ENCODE assay signal across 31 mouse cellular contexts in the genomic region with DNA sequence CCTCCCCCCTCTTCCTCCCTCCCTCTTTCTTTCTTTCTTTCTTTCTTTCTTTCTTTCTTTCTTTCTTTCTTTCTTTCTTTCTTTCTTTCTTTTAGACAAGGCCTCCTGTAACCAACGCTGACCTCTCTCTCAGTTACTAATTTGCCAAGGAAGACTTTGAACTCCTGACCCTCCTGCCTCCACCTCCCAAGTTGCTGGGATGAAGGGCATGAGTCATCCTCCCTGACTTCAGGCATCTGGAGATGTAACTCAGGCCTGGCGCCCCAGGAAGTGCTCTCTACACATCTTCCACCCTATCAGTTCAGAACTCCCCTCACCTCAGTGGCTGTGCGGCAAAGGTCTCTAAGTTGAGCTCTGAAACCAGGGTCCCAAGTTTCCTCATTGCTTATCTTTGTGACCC.
DNase-seq lines count a peak whose midpoint lies in the region; ATAC-seq and TF ChIP-seq lines count a peak whose summit lies in the region.
"Had no signal": no experiment of that assay in that cellular context is flagged by ENCODE, and none has a peak within 500 bp of the region (broad histone marks: within the 10 kb centered on the region; RNA-seq: fewer than 3 reads in every experiment).

No protein-coding gene starts in this region.

- ATAC-seq in hindbrain, embryonic 13.5 days (ENCODE audit: low FRiP score), result no peak
- ATAC-seq in kidney, embryonic 16.5 days (ENCODE audit: low FRiP score, low TSS enrichment), result no peak
- no peak for ATAC-seq in neural tube, embryonic 14.5 days (ENCODE audit: low read depth)
- ATAC-seq: forebrain, embryonic 16.5 days; intestine, postnatal 0 days; lung, postnatal 0 days; Patski had no signal

- H3K4me2 ChIP-seq in hindbrain, embryonic 13.5 days, result no peak overlapping the region
- H3K4me2 ChIP-seq in kidney, embryonic 16.5 days (replicated peaks; ENCODE audit: low read depth, low read length), result no peak overlapping the region
- H3K4me2 ChIP-seq in neural tube, embryonic 14.5 days (ENCODE audit: low read depth, low read length), result no peak overlapping the region
- H3K4me2 ChIP-seq: embryonic facial prominence, embryonic 13.5 days; limb, embryonic 15.5 days; liver, embryonic 13.5 days; midbrain, embryonic 12.5 days had no signal

- H3K4me1 ChIP-seq in hindbrain, embryonic 13.5 days (replicated peaks), result peaks cover 71% of the 10 kb centered on the region
- peaks cover 39% of the 10 kb centered on the region for H3K4me1 ChIP-seq in hindbrain, embryonic 10.5 days (replicated peaks)
- no peaks in the 10 kb centered on the region for H3K4me1 ChIP-seq in kidney, adult 2 months (ENCODE audit: control insufficient read depth, insufficient read depth, low read length)
- H3K4me1 ChIP-seq in kidney, embryonic 16.5 days (ENCODE audit: insufficient read depth, low read length), result peaks cover 7% of the 10 kb centered on the region
- H3K4me1 ChIP-seq in neural tube, embryonic 14.5 days (ENCODE audit: control insufficient read depth, insufficient read depth, low read length), result peaks cover 54% of the 10 kb centered on the region
- H3K4me1 ChIP-seq: limb, embryonic 15.5 days; liver, embryonic 13.5 days; megakaryocyte, embryonic 14.5 days had no signal

- H3K27ac ChIP-seq in hindbrain, embryonic 13.5 days, result peak overlapping the region; percentile 85
- H3K27ac ChIP-seq in hindbrain, embryonic 10.5 days, result no peak overlapping the region
- H3K27ac ChIP-seq in kidney, adult 2 months (ENCODE audit: insufficient read depth, low read depth, low read length), result no peak overlapping the region
- H3K27ac ChIP-seq in kidney, embryonic 16.5 days (ENCODE audit: low read length), result no peak overlapping the region
- H3K27ac ChIP-seq in layer of hippocampus, adult 2 months, result peak overlapping the region; percentile 78
- H3K27ac ChIP-seq in neural tube, embryonic 14.5 days (ENCODE audit: low read depth, low read length), result peak overlapping the region; percentile 76
- H3K27ac ChIP-seq: embryonic facial prominence, embryonic 13.5 days; gastrocnemius, adult 2 months; limb, embryonic 10.5 days; limb, embryonic 15.5 days; liver, embryonic 13.5 days; stomach, postnatal 0 days had no signal

- no peak overlapping the region for H3K9ac ChIP-seq in hindbrain, embryonic 13.5 days
- H3K9ac ChIP-seq in kidney, embryonic 16.5 days (replicated peaks; ENCODE audit: low read length), result no peak overlapping the region
- H3K9ac ChIP-seq in neural tube, embryonic 14.5 days (replicated peaks; ENCODE audit: low read depth, low read length), result no peak overlapping the region
- H3K9ac ChIP-seq: embryonic facial prominence, embryonic 13.5 days; limb, embryonic 15.5 days; liver, embryonic 13.5 days; midbrain, embryonic 12.5 days had no signal

- H3K4me3 ChIP-seq in hindbrain, embryonic 13.5 days, result no peak overlapping the region
- H3K4me3 ChIP-seq in hindbrain, embryonic 10.5 days, result no peak overlapping the region
- no peak overlapping the region for H3K4me3 ChIP-seq in kidney, adult 2 months (ENCODE audit: insufficient read depth, low read depth, low read length)
- H3K4me3 ChIP-seq in kidney, embryonic 16.5 days (ENCODE audit: low read length), result no peak overlapping the region
- H3K4me3 ChIP-seq in layer of hippocampus, adult 2 months, result no peak overlapping the region
- no peak overlapping the region for H3K4me3 ChIP-seq in neural tube, embryonic 14.5 days (ENCODE audit: low read depth, low read length)
- H3K4me3 ChIP-seq: embryonic facial prominence, embryonic 13.5 days; forebrain, embryonic 10.5 days; gastrocnemius, adult 2 months; limb, embryonic 10.5 days; limb, embryonic 15.5 days; liver, embryonic 13.5 days; megakaryocyte, embryonic 14.5 days; midbrain, embryonic 12.5 days had no signal

- no peak for TF ChIP-seq POLR2A in kidney, adult 2 months (IDR thresholded peaks at IDR 0.05; ENCODE audit: low read depth, low read length)

- no peak for TF ChIP-seq CTCF in kidney, adult 2 months (conservative IDR thresholded peaks at IDR 0.05; ENCODE audit: insufficient read depth, insufficient read length, low read depth, low read length)
- no peak for TF ChIP-seq CTCF in layer of hippocampus, adult 2 months (conservative IDR thresholded peaks at IDR 0.05)

- DNase-seq in hindbrain, embryonic 10.5 days (ENCODE audit: low spot score), result no peak
- DNase-seq in kidney, adult 2 months, result peak; percentile 62
- no peak for DNase-seq in layer of hippocampus, adult 2 months (ENCODE audit: low spot score in 2 of 2)
- no peak for DNase-seq in layer of hippocampus, postnatal 14 days (ENCODE audit: low spot score in 2 of 2)
- no peak for DNase-seq in cerebellum, postnatal 25 days
- DNase-seq: adrenal gland, postnatal 10 days; cerebellum, adult 9-10 months; gastrocnemius, adult 2 months; gastrocnemius, postnatal 36 days; heart, adult 18-20 months; heart, postnatal 14 days; liver, embryonic 13.5 days; lung, adult 18-20 months; lung, postnatal 4 days; right cerebral cortex, postnatal 4 days; thymus, adult 18-20 months; thymus, postnatal 25 days had no signal

- H3K27me3 ChIP-seq in hindbrain, embryonic 13.5 days, result no peaks in the 10 kb centered on the region
- H3K27me3 ChIP-seq in hindbrain, embryonic 10.5 days (ENCODE audit: insufficient read depth, poor library complexity, severe bottlenecking), result no peaks in the 10 kb centered on the region
- no peaks in the 10 kb centered on the region for H3K27me3 ChIP-seq in kidney, adult 2 months (replicated peaks; ENCODE audit: control insufficient read depth, insufficient read depth, low read length)
- H3K27me3 ChIP-seq in kidney, embryonic 16.5 days (ENCODE audit: insufficient read depth, low read length), result peaks cover 8% of the 10 kb centered on the region
- H3K27me3 ChIP-seq in neural tube, embryonic 14.5 days (ENCODE audit: control insufficient read depth, insufficient read depth, low read length), result no peaks in the 10 kb centered on the region
- H3K27me3 ChIP-seq: liver, embryonic 13.5 days; midbrain, embryonic 12.5 days had no signal

- H3K9me3 ChIP-seq in hindbrain, embryonic 13.5 days, result no peaks in the 10 kb centered on the region
- no peaks in the 10 kb centered on the region for H3K9me3 ChIP-seq in hindbrain, embryonic 10.5 days
- no peaks in the 10 kb centered on the region for H3K9me3 ChIP-seq in kidney, embryonic 16.5 days (ENCODE audit: low read length)
- no peaks in the 10 kb centered on the region for H3K9me3 ChIP-seq in neural tube, embryonic 14.5 days (ENCODE audit: control insufficient read depth, low read length)
- H3K9me3 ChIP-seq: embryonic facial prominence, embryonic 13.5 days; forebrain, embryonic 10.5 days; limb, embryonic 10.5 days; limb, embryonic 15.5 days; liver, embryonic 13.5 days; midbrain, embryonic 12.5 days had no signal

- no peaks in the 10 kb centered on the region for H3K36me3 ChIP-seq in hindbrain, embryonic 13.5 days
- no peaks in the 10 kb centered on the region for H3K36me3 ChIP-seq in hindbrain, embryonic 10.5 days
- no peaks in the 10 kb centered on the region for H3K36me3 ChIP-seq in kidney, adult 2 months (ENCODE audit: control insufficient read depth, insufficient read depth, low read length)
- no peaks in the 10 kb centered on the region for H3K36me3 ChIP-seq in kidney, embryonic 16.5 days (ENCODE audit: insufficient read depth, low read length)
- no peaks in the 10 kb centered on the region for H3K36me3 ChIP-seq in neural tube, embryonic 14.5 days (ENCODE audit: control insufficient read depth, insufficient read depth, low read length)
- H3K36me3 ChIP-seq: embryonic facial prominence, embryonic 13.5 days; forebrain, embryonic 10.5 days; limb, embryonic 10.5 days; limb, embryonic 15.5 days; liver, embryonic 13.5 days; midbrain, embryonic 12.5 days had no signal

- WGBS in hindbrain, embryonic 13.5 days, result 82% methylated on average over 3 of the region's 3 CpGs
- WGBS in hindbrain, embryonic 10.5 days, result 81% methylated on average over 3 of the region's 3 CpGs
- 77% methylated on average over 3 of the region's 3 CpGs for whole genome bisulfite sequencing in kidney, adult 2 months
- WGBS in kidney, embryonic 16.5 days, result 65% methylated on average over 3 of the region's 3 CpGs
- 91% methylated on average over 3 of the region's 3 CpGs for WGBS in neural tube, embryonic 14.5 days

Comparison
In these comparisons a context has a peak if more than half of its experiments do, and no peak if none do; other contexts are left out.
1. H3K27ac ChIP-seq: peak in hindbrain, embryonic 13.5 days (single experiment), layer of hippocampus, adult 2 months (single experiment) and neural tube, embryonic 14.5 days (single experiment); none in hindbrain, embryonic 10.5 days (single experiment), kidney, adult 2 months (single experiment) and kidney, embryonic 16.5 days (single experiment).